Mouse (Mus musculus) MEL (cell line): ENCODE data around the gene Myrfl.

Experiments used
- CTCF ChIP-seq, 3 experiments: IDR thresholded peaks in 2 of 3; conservative IDR thresholded peaks in 1 of 3; 2 replicates each; pipeline ENCODE4 v1.5.1; 2011 to 2012; ENCODE audit warnings: low read length in 3 of 3, low read depth in 2 of 3, mild to moderate bottlenecking in 2 of 3, improper control_type of control experiment in 1 of 3, inconsistent platforms in 1 of 3, mixed read lengths in 1 of 3, moderate library complexity in 1 of 3; ENCODE audit not compliant: control insufficient read depth in 1 of 3, insufficient read depth in 1 of 3, poor library complexity in 1 of 3, severe bottlenecking in 1 of 3
- EP300 ChIP-seq, 2 experiments: IDR thresholded peaks; 2 replicates each; pipeline ENCODE4 v1.6.1; 2011; ENCODE audit warnings: improper control_type of control experiment in 2 of 2, low read length in 2 of 2, low read depth in 1 of 2, mild to moderate bottlenecking in 1 of 2
- MAFK ChIP-seq: IDR thresholded peaks from 2 replicates; pipeline ENCODE4 v1.6.1; 2011; ENCODE audit warnings: low read depth, mild to moderate bottlenecking, low read length, improper control_type of control experiment, borderline replicate concordance
- MAX ChIP-seq: IDR thresholded peaks from 2 replicates; pipeline ENCODE4 v1.6.1; 2011; ENCODE audit warnings: low read length, improper control_type of control experiment
- POLR2A ChIP-seq, 2 experiments: IDR thresholded peaks; 2 replicates each; pipeline ENCODE4 v1.6.1; 2011 to 2012; ENCODE audit warnings: low read length in 2 of 2, mild to moderate bottlenecking in 2 of 2, control low read depth in 1 of 2, improper control_type of control experiment in 1 of 2, low read depth in 1 of 2, moderate library complexity in 1 of 2; ENCODE audit not compliant: control insufficient read depth in 1 of 2, insufficient read depth in 1 of 2, poor library complexity in 1 of 2
- UBTF ChIP-seq: IDR thresholded peaks from 2 replicates; pipeline ENCODE4 v1.6.1; 2012; ENCODE audit warnings: low read depth, mild to moderate bottlenecking, inconsistent platforms, low read length, improper control_type of control experiment, moderate library complexity, borderline replicate concordance; ENCODE audit not compliant: insufficient read depth
- USF1 ChIP-seq: IDR thresholded peaks from 2 replicates; pipeline ENCODE4 v1.6.1; 2014; ENCODE audit warnings: low read depth, mild to moderate bottlenecking, inconsistent platforms, low read length, improper control_type of control experiment, moderate library complexity
- ZC3H11A ChIP-seq: IDR thresholded peaks from 2 replicates; pipeline ENCODE4 v1.6.1; 2012; ENCODE audit warnings: low read depth, mild to moderate bottlenecking, inconsistent platforms, low read length, improper control_type of control experiment

GRCm38 (mm10) chr10:116754940-116755339, 141.8 kb downstream of the Myrfl start:
- no peak for TF ChIP-seq POLR2A (IDR thresholded peaks at IDR 0.05; ENCODE audit: control insufficient read depth in 1 of 2, insufficient read depth in 1 of 2, low read depth in 1 of 2, low read length in 2 of 2, poor library complexity in 1 of 2)
- TF ChIP-seq CTCF (IDR thresholded peaks at IDR 0.05 in 2 of 3, conservative IDR thresholded peaks at IDR 0.05 in 1 of 3; ENCODE audit: control insufficient read depth in 1 of 3, insufficient read depth in 1 of 3, low read depth in 2 of 3, low read length in 3 of 3, poor library complexity in 1 of 3, severe bottlenecking in 1 of 3) = no peak
- TF ChIP-seq MAFK = no peak
- TF ChIP-seq MAX = no peak
- no peak for TF ChIP-seq UBTF
- TF ChIP-seq USF1 = no peak
- TF ChIP-seq ZC3H11A = no peak
- no peak for TF ChIP-seq EP300 (IDR thresholded peaks at IDR 0.05; ENCODE audit: low read depth in 1 of 2, low read length in 2 of 2)
